Mouse (Mus musculus) gastrocnemius, adult 8-10 months (tissue): ENCODE measurements around the gene Btg1. TPM values are rescaled to one million over a fixed set of nuclear protein-coding genes. Genes with fewer than 3 reads are reported as not detected.

ENCODE experiments used
- DNase-seq, 2 experiments: peaks; one replicate each; pipeline ENCODE4 v3.0.0; 2022; ENCODE audit warnings: low spot score in 2 of 2
- total RNA-seq, 4 experiments: library from RNA; stranded (reverse); gene quantifications; 2 replicates each; pipeline ENCODE4 v1.2.4; 2022

The Btg1 gene
- total RNA-seq, 4 experiments from 2014 or later: 8.8 to 11.8 (median 11.6) TPM

DNA sequence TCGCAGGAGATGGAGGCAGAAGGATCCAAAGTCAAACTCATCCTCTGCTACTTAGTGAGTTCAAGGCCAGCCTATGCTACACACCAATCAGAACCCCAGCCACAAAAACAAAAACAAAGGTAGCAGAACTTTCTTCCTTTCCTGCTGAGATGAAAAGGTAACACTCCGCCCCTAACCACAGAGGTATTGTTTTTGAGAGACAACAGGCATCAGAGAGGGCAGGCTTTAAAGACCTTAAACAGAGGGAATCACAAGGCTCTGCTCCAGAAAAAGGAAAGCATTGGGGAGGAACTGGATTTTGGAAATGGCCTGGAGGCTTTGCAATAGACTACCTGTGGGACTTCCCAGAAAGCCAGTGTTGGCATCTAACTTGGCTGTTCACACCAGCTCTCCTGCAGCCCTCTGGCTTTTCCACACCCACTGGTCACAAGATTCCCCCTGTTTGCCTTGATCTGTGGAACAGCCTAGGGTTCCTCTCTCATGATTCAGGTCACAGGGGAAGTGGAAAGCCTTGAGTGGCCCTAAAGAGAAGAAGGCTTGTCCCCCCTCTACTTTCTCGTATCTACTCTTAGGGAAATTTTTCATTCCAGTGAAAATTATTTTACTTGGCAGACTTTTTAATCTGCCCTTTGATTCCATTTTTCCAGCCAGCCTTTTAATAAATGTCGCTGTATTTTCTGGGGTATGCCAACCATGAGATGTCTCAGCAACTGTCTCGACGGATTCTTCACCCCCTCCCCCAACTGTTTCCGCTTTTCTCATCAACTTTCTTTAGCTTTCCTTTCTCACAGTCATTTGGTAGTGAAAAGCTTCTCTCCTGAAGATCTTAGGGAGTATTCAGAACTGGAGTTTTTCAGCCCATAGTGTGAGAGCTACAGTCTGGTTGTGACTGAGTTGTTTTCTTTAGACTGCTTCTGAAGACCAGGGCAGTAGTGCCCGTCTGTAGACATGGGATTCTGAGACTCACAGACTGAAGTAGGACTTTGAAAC is 7.2 kb upstream of the Btg1 start:
- no peak for DNase-seq

DNA sequence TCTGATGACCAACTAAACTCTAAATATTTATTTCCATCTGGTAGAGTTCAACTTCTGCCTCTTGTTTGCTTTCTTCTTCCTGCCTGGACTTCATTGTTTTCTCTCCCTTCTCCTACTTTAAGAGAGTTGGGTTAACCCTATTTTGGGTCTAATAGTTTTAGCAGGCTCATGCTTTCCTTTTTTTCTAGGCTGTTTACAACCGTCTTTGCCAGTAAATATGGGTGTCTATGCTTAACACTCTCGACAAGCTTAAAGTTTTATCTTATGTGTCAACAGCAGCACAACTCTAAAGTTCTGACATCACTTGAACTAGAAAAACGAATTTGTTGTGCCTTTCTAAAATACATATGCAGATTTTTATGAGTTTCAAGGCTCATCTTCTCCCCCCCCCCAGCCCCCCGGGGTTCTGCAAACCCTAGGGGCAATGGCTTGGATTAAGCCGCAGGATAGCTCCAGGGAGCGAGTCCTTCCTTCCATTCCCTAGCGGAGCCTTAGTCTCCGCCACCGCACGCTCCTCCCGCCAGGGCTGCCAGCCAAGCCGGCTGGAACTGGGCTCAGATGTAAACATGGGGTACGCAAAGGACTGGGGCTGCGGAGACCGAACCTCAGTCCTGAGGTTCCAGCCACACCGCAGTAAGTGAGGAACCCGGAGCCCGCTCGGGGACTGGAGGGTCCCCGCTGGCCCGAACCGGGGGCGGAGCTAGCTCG is 651 bp upstream of the Btg1 start:
- no peak for DNase-seq

- peak in 1 of 2 experiments; percentile 22 for DNase-seq
These were observed 580 bp downstream of the Btg1 start for GRCm38 (mm10) chr10:96617221-96617950.

DNA sequence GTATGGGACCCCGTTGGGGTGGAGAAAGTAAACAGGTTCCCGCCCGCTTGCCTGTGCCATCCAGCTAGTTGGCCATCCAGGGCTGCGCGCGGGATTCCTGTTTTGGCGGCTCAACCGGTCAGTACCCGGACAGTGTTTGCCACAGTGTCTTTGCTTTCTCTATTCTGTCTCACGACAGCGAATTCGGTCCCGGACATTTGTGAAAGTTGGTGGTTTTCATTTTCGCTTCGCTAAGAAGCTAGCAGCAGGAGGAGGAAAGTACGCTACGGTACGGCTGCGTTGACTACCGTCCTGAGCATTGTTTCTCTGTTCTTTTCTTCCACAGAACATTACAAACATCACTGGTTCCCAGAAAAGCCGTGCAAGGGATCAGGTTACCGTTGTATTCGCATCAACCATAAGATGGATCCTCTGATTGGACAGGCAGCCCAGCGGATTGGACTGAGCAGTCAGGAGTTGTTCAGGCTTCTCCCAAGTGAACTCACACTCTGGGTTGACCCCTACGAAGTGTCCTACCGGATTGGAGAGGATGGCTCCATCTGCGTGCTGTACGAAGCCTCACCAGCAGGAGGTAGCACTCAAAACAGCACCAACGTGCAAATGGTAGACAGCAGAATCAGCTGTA is 1.3 kb downstream of the Btg1 start:
- peak; percentile 59 to 60 for DNase-seq

GRCm38 (mm10) chr10:96619951-96620889 is 3.4 kb downstream of the Btg1 start:
- DNase-seq: no peak

DNA sequence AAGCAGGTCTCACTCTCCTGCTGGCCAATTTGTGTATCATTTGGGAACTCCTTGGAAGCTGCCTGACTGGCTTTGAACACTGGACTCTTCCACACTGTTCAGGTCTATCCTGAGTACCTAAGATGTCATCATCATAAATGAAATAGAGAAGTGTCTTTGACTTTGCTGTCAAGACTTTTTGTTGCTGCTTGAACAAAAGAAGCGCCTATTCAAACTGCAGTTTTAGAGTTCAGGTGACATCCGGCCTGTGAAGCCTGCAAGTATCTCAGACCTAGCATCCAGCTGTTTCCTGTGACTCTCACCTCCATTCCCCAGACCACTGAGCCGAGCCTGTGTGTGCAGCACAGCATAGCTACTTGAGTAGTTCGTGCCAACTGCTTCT is 4.1 kb downstream of the Btg1 start:
- DNase-seq: no peak

- no peak for DNase-seq
These were observed 4.6 kb downstream of the Btg1 start for GRCm38 (mm10) chr10:96621361-96621945.

GRCm38 (mm10) chr10:96621980-96622645 is 5.3 kb downstream of the Btg1 start:
- DNase-seq: no peak

DNA sequence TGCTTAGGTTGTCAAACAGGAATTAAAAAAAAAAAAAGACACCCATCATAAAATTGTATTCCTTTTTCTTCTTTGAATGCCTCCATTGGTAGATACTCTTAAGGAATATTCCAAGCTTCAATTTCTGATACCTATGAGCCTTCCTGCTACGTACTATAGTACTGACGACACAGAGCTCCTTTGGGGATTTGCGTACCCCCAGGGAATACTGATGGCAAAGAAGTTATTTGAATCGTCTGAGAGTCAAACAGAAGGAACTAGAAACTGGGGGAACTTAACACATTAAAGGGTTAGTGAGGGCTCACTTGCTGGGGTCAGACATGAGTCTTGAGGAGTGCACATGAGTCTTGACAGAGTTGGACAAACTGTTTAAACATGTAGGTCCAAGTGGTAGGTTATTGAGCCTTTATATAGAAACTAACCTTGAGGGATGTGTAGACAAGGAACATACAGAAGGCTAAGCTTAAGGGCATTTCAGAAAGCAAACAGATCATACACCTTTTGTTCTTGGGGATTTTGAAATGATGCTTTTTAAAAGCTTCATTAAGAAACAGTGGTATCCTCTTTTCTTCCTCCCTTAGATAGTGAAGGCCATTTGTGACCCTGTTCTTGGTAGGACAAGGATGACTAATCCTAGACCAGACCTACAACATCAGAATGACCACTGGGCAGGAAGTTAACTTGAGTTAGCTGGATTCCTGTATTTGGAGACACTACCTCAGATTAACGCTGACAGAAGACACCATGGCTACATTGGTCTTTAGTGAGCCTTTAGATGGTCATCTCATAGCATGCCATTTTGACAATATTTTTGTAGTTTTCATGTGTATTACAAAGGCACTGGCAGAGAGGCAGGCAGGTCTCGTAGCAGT is 6.2 kb downstream of the Btg1 start:
- DNase-seq: no peak

DNA sequence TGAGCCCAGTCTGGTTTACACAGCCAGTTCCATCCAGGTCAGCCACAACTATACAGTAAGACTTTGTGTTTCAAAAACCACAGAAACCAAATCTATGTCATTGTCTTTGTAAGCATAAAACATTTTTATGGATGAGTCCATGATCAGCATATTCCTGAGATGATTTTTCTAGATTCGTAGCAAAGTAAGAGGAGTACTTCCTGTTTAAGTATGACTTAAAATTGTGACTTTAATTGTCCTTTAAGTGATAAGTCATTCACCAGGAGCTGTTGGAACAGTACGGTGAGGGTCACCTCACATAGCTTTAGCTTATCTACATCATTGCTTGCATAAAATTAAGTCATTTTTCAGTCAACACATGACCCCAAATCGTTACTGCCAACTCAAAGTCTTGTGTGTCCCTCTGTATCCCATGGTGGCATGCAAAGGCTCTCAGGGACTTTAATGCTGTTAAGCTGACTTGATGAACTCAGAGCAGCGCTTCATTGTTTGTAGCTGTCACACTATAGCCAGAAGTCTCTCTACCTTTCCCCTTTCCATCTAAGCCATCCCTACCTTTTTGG is 6.9 kb downstream of the Btg1 start:
- no peak for DNase-seq

DNA sequence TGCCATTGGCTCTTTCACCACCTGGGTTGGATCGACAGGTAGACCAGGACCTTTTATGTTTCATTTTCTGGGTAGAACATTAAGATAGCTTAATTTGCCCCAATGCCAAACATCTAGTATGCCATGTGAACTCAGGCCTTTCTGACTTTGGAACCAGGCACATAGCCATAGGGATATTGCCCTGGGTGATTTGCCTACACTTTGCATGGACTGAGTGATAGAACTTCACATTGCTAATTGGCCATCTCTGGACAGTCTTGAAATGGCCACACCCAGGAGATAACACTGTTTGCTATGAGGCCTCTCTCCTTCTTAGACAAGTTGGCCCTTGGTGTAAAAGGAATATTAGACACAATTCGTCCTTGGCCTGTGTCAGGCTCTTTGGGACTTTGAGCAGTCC is 7.6 kb downstream of the Btg1 start:
- no peak for DNase-seq

GRCm38 (mm10) chr10:96625061-96625460 is 8.3 kb downstream of the Btg1 start:
- no peak for DNase-seq

DNA sequence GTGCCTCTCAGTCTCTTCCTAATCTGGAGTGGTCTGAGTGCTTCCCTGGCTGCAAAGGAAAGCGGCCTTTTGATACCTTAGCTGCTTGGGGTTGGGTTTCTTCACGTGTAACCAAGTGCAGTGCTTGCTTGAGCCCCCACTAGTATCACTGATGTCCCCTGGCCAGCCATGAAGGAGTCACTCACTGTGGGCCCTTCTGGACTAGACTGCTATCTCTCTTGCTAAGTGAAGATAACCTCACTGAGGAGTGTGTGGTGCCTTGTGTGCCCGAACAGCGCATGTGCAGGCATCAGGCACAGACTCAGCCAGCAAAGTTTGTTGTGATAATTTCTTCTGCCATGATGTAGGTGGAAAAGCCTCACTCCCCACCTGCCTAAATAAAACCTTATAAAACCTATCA is 8.9 kb downstream of the Btg1 start:
- DNase-seq: no peak

GRCm38 (mm10) chr10:96626120-96626750 is 9.4 kb downstream of the Btg1 start:
- no peak for DNase-seq

GRCm38 (mm10) chr10:96627332-96627731 is 10.5 kb downstream of the Btg1 start:
- DNase-seq: no peak

GRCm38 (mm10) chr10:96628100-96628912 is 11.5 kb downstream of the Btg1 start:
- DNase-seq: no peak

DNA sequence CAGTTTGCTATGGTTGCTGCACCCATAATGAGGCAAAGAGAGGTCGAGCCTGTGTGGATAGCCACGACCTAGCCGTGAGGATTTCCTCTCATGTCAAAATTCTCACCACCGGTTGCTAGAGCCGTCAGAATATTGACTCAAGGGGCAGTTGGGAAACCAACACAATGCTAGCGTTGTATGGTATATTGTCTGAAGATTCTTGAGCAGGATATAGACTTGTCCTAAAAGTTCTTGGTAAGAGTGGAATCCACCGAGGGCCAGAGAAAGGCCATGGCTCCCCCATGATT is 12.1 kb downstream of the Btg1 start:
- DNase-seq: no peak
